Mouse (Mus musculus): ENCODE measurements around the gene Ptprg.

DNA sequence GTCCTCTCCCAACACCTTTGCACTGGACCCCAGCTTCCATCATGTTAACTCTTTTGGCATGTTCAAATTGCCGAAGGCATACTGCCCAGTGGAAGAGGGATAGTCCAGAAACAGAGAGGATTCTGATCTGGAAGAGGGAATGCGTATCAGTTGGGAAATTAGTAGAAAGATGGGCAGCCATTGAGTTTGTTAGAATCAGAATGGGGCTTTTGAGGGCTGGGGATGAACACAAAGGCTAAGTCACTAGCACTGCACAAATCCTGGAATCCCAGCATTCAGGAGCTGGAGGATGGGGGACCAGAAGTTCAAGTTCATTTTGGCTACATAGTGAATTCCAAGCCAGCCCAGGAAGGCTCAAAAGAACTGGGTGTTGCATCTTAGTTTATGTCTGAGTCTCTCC is 146.3 kb downstream of the Ptprg start:
- TF ChIP-seq CTCF (IDR thresholded peaks at IDR 0.05): no peak
- TF ChIP-seq POLR2A (IDR thresholded peaks at IDR 0.05; ENCODE audit: insufficient read depth, low read depth, low read length): no peak
